Mouse (Mus musculus) left cerebral cortex, adult 2 months (tissue): ENCODE measurements around the gene Vax2. TPM values are rescaled to one million over a fixed set of nuclear protein-coding genes. Genes with fewer than 3 reads are reported as not detected.

Experiments used
- DNase-seq, 2 experiments: peaks; one replicate each; pipeline ENCODE4 v3.0.0; 2021 to 2022; ENCODE audit warnings: low spot score in 2 of 2, mixed read lengths in 1 of 2; ENCODE audit errors: extremely low spot score in 1 of 2
- H3K27ac ChIP-seq: fragments of 200-600 bp; 2 replicates; pipeline ENCODE4 v1.8.1; 2022
- H3K4me3 ChIP-seq: fragments of 200-600 bp; 2 replicates; pipeline ENCODE4 v1.8.1; 2022
- CTCF ChIP-seq: fragments of 200-600 bp; IDR thresholded peaks from 2 replicates; pipeline ENCODE4 v1.8.1; 2022; ENCODE audit warnings: antibody characterized with exemption, mild to moderate bottlenecking, moderate library complexity
- intact Hi-C: fragments of 180-260 bp; cut with DNase I; formaldehyde crosslinking; loops from one replicate; pipeline ENCODE4 v1.15.1; 2025
- total RNA-seq, 2 experiments: library from RNA; stranded (reverse); gene quantifications; 2 replicates each; pipeline ENCODE4 v1.2.3; 2021

The Vax2 gene
- total RNA-seq, 2 experiments from 2014 or later, result not detected

DNA sequence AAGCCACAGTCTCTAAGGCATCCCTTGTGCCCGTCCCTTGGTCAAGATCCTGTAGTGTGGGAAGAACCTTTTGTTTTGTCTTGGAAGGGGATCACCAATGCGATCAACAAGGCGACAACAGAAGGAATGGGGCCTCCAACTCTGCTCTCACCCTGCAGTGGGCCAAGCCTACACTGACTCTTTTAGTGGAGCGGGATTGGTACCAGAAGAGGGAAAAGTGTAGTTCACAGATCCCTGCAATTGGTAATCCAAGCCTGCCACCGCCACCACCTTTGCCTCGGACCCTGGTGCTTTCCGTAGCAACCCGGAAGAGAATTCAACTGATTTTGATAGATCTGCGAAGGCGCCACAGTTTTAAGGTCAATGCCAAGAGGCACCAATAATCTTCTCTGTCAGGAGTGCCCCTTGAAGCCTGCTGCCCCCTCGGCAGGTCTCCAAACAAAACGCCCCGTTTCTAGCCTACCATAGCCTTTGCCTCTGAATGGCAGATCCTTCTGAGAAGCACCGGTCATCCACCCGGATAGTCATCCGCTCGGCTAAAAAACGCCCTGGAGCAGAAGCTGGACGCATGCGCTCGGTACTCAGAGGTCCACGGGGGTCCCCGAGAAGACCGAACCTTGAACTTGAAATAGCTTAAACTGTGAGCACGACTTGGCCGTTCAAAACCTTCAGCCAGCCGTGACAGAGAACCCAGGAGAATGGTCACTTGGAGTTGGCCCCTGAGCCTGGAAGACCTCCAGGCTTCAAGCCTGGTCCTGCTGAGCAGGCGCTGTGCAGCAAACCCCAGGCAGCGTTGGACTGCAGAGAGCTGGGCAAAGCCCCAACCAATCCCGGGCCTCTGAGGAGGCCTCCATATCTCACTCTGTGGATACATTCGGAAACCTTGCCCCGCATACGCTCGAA is 3.4 kb downstream of the Vax2 start:
- Histone ChIP-seq H3K4me3 (no peak overlapping the region), H3K27ac (no peak overlapping the region)
- intact Hi-C loops, result loop anchor here (1.0 to 10.0 kb wide), 2 partner anchors 14 to 640 kb away; partner anchors contain the start of genes Pcgf1 and Tlx2
- no peak for DNase-seq
- no peak for TF ChIP-seq CTCF

DNA sequence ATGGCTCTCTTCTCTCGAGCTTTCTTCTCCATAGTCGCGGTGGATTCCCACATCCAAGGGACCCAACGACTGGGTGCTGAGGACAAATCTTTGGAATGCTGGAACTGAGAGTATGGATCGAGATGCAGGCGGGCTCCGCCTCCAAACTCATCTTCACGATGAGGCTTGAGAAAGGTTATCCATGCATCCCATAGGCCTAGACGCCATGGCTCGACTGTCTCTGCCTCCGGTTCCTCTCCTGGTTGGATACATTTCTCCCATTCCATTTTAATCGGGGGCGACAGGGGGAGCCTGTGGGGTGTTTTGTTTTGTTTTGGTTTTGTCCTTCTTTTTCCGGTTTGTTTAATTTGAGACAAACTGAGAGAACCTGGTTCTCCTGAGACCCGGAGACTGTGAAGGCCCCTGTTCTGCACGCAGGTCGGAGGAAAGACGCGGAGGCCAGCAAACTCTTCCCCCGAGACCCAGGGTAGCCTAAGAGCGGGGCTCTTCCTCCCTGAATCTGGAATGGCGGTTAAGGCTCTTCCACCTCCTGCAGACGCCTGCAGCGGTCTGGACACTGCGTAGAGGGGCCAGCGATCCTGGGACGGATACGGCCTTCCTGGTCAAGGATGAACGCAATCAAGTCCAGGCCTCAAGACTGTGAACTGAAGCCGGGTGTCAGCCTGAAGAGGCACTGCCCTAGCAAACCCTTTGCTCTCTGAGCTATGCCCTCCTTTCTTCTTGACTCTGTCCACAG is 4.6 kb downstream of the Vax2 start:
- no peak for TF ChIP-seq CTCF
- DNase-seq, result no peak
- no peak overlapping the region for H3K4me3 ChIP-seq
- intact Hi-C loops, result loop anchor here (10.0 kb wide), 1 partner anchor 641 kb away; the partner anchor contains the start of genes Pcgf1 and Tlx2
- H3K27ac ChIP-seq, result no peak overlapping the region

DNA sequence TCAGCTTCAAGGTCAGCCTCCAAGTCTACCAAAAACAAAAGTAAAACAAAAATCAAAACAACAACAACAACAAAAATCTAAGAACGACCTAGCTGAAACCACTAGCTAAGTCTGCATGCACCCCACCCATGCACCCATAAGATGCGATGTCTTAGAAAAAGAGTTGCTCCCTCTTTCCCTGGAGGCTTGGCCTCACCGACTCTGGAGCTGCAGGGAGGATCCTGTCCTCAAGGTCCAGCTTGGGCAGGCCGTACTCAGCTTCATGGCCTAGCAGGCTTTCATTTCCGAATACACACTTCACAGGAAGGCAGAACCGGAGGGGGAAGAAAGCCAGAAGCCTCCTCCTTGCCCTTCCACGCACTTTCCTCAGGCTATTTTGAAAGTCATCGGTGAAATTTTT is 6.0 kb downstream of the Vax2 start:
- DNase-seq, result no peak
- TF ChIP-seq CTCF, result no peak
- H3K27ac ChIP-seq, result no peak overlapping the region
- no peak overlapping the region for H3K4me3 ChIP-seq
- intact Hi-C loops, result loop anchor here (10.0 kb wide), 1 partner anchor 642 kb away; the partner anchor contains the start of genes Pcgf1 and Tlx2

DNA sequence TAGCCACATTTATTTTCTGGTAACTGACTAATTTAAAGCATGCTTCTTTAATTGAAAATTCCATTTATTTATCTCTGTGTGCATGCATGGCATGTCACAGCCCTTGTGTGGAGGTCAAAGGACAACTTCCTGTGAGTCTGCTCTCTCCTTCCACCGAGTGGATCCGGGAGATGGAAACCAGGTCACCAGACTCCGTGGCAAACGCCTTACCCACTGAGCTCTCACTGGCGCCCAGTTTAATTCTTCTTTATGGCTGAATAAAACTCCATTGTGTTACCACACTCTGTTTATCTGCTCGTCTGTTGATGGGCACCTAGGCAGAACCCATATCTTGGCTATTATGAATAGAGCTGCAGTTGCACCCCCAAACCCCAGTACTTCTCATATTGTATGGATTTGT is 11.5 kb downstream of the Vax2 start:
- TF ChIP-seq CTCF, result no peak
- intact Hi-C loops, result no loop called here
- DNase-seq, result no peak
- Histone ChIP-seq H3K27ac (no peak overlapping the region), H3K4me3 (no peak overlapping the region)

DNA sequence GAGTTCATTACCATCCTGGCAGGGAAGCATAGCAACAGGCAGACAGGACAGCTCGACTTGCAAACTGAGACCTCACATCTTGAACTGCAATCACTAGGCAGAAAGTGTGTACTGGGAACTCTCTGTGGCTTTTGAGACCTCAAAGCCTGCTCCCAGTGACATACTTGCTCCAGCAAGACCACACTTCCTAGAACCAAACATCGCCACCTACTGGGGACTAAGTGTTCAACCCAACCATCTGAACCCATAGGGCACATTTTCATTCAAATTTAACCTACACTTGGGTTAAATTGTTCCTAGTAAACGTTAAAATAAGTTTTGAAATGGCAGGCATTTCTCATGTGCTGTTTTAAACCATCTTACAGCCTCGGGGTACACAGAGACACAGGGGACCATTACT is 16.1 kb downstream of the Vax2 start:
- DNase-seq, result no peak
- H3K27ac ChIP-seq, result no peak overlapping the region
- intact Hi-C loops, result no loop called here
- H3K4me3 ChIP-seq, result no peak overlapping the region
- TF ChIP-seq CTCF, result peak; percentile 20

DNA sequence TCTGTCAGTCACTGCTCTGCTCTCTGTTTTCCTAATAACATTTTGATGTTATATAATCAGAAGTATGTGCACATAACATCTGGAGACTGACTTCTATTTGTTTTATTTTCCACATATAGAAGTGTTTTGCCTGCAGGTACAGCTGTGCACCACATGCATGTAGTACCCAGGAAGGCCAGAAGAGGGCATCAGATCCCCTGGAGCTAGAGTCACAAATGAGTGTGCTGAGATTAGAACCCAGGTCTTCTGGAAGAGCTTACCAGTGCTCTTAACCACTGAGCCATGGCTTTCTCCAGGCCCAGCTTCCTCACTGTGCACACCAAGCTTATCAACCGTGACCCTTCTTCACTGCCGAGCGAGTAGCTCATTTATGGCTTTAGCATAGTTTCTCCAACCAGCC is 17.4 kb downstream of the Vax2 start:
- intact Hi-C loops, result no loop called here
- DNase-seq, result no peak
- Histone ChIP-seq H3K4me3 (no peak overlapping the region), H3K27ac (no peak overlapping the region)
- TF ChIP-seq CTCF, result peak; percentile 56

DNA sequence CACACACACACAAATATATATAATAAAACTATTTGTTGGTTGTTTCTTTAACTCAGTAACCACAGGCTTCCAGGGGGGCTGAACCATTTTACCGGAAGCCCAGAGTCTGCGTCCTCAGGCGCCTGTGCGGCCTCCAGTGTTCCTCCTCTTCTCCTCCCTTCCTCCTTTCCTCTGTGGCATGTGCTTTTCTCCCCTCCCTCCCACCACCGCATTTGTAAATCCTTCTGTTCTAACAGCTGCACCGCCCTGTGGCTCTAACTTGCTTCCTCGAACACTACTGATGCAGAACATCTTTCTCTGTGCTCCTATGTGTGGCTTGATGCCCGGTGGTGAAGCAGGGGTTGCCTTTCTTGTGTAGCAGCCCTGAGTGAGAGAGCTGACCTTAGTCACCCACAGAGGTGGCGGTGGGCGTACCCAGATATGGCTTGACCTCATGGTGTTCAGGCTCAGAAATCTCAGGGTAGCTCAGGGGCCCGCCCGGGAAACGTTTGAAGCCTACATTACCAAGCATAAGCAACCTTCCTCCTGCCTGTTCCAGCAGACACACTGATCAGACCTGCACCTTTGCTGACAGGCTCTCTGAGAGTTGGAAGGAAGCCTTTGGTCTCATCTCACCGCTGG is 18.4 kb downstream of the Vax2 start:
- no peak for TF ChIP-seq CTCF
- Histone ChIP-seq H3K4me3 (no peak overlapping the region), H3K27ac (no peak overlapping the region)
- intact Hi-C loops, result no loop called here
- DNase-seq, result no peak

DNA sequence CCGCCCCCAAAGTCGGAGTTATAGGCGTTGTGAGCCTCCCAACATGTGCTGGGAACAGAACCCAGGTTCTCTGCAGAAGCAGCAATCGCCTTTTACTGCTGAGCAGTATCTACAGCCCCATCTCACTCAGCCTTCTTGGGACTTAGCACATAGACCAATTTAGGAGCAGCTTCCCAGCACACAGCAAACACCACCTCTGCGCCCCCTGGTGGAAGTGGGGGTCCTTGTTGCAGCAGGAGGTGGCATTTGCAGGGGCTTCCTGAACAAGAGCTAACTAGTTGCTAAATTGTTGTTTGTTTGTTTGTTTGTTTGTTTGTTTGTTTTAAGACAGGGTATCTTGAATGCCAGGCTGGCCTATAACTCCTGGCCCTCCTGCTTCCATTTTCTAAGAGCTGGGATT is 20.1 kb downstream of the Vax2 start:
- Histone ChIP-seq H3K27ac (no peak overlapping the region), H3K4me3 (no peak overlapping the region)
- intact Hi-C loops, result loop anchor here (5.0 kb wide), 1 partner anchor 39 kb away; no protein-coding TSS in a partner anchor
- peak; percentile 69 for TF ChIP-seq CTCF
- DNase-seq, result peak in 1 of 2 experiments; percentile 41

DNA sequence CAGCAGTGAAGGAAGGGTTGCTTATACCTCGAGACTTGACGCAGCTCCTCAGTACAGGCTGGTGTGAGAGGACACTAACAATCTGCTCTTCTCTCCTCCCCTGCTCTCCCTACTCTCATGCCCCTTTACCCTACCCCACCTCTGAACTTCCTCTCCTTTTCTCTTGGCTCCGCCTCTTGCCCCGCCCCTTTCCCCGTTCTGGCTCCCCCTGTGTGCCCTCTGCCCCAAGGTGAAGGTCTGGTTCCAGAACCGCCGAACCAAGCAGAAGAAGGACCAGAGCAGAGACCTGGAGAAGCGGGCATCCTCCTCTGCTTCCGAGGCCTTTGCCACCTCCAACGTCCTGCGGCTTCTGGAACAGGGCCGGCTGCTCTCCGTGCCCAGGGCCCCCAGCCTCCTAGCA is 26.2 kb downstream of the Vax2 start:
- no peak for DNase-seq
- Histone ChIP-seq H3K27ac (no peak overlapping the region), H3K4me3 (no peak overlapping the region)
- no peak for TF ChIP-seq CTCF
- intact Hi-C loops, result no loop called here

DNA sequence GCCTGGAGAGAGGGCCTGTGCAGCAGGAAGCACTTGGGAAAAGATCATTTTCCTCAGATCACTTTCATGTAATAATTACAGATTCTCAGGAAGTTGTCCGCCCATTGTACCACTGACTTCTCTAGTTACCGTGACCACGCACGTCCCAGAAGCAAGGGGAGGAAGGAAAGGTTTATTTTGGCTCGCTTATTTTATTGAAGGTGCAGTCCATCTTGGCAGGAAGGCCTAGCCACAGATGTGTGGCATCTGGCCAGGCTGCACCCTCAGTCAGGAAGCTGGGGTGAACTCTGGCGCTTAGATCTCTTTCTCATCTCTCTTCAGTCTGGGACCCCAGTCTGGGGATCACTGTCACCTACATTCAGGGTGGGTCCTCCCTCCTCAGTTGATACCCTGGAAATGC is 27.5 kb downstream of the Vax2 start:
- TF ChIP-seq CTCF, result no peak
- no peak overlapping the region for H3K4me3 ChIP-seq
- DNase-seq, result no peak
- no peak overlapping the region for H3K27ac ChIP-seq
- intact Hi-C loops, result no loop called here

DNA sequence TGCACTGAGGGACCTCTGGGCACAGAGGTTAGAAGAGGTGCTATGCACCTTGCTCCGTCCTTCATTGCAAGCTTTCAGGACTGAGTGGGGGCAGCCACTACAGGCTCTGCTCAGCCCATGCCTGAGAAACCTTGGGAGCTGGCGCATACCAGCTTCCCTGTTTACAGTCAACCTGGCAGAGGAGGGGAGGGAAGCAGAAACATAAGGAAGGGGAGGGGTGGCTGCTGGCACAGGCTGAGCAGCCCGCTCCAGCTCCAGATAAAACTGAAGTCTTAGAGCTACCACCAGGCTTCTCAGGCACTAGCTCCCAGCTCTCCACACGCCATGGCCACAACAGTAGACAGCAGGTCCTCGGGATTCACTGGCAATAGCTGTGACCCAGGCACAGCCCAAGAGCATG is 31.7 kb downstream of the Vax2 start, which contains the start of gene Atp6v1b1:
Atp6v1b1 (plus strand) TSS at position 230 of the 400 bp plus-strand sequence.
- Histone ChIP-seq H3K27ac (no peak within 1 kb of the TSS), H3K4me3 (no peak within 1 kb of the TSS)
- DNase-seq, result no peak
- TF ChIP-seq CTCF, result no peak
- intact Hi-C loops, result no loop called here

DNA sequence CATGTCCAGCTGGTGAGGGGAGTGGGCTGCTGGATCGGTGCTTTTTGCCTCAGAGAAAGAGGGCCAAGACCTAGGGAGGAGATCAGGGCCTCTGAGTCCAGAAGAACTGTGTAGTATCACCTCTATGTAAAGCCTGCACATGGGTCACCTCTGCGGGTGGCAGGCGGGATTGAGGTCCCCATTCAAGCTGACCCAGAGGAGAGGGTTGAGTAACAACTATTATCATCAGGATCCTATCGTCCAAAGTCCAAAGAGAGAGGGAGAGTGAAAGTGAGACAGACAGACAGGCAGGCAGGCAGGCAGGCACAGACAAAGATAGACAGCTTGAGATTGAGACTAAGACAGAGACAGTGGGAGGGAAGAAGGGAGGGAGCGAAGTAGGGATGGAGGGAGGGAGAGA is 32.1 kb downstream of the Vax2 start:
- no peak for DNase-seq
- no peak for TF ChIP-seq CTCF
- H3K4me3 ChIP-seq, result no peak overlapping the region
- intact Hi-C loops, result no loop called here
- no peak overlapping the region for H3K27ac ChIP-seq
